Mouse (Mus musculus): ENCODE results near the gene Mafb.

DNA sequence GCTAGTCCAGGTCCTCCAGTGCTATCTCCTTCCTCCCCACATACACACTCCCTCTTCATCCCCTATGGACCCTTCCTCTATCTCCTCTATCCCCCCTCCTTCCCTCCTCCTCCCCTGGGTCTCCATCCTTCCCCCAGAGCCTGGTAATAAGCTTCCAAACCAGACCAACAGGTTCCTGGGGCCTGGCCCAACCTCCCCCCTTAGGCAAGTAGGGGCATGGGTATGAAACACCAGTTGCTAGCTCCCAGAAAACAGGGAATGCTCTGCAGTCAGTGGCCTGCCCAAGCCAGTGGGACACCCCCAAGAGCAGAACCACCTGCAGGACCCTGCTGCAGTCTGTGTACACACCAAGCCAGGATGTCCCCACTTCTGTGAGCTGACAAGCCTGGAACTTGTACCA is 21.2 kb downstream of the Mafb start:
- TF ChIP-seq CTCF (IDR thresholded peaks at IDR 0.05; ENCODE audit: low read depth, low read length) (no peak), POLR2A (IDR thresholded peaks at IDR 0.05; ENCODE audit: insufficient read depth, low read length) (no peak), EP300 (IDR thresholded peaks at IDR 0.05; ENCODE audit: insufficient read depth, low read depth, low read length) (no peak)
